Mouse (Mus musculus) urinary bladder, postnatal 14 days (tissue): ENCODE results near the gene Atf2.

Source experiments
- DNase-seq: peaks from one replicate; pipeline ENCODE4 v3.0.0; 2021; ENCODE audit warnings: low spot score

The Atf2 gene

DNA sequence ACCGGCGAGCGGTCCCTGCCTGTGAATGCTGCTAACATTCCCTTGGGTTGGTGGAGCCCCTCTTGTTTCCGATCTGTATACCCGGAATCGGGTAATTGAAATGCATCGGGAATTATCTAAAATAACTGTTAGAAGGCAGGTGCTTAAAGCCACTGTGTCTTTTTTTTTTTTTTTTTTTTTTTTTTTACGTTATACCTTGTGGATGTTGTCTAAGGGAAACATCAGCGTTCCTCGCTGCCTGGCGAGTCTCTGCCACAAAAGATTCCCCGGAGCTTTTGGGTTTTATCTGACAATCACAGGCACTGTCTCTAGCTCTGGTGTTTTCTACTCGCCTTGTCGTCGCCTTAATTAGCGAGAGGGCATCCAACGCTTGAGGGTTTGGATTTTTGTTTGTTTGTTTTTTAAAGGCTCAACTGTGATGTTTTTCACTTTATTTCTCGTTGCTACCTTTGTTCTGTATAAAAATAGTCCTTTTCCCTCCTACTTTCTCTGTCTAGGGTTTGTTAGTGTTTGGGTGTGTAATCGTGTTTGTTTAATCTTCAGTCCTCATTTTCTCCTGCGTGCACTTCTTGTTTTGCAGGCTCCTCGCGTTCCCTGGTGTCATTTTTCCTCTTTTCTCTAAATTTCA, 116.6 kb downstream of the Atf2 start:
- DNase-seq: no peak

DNA sequence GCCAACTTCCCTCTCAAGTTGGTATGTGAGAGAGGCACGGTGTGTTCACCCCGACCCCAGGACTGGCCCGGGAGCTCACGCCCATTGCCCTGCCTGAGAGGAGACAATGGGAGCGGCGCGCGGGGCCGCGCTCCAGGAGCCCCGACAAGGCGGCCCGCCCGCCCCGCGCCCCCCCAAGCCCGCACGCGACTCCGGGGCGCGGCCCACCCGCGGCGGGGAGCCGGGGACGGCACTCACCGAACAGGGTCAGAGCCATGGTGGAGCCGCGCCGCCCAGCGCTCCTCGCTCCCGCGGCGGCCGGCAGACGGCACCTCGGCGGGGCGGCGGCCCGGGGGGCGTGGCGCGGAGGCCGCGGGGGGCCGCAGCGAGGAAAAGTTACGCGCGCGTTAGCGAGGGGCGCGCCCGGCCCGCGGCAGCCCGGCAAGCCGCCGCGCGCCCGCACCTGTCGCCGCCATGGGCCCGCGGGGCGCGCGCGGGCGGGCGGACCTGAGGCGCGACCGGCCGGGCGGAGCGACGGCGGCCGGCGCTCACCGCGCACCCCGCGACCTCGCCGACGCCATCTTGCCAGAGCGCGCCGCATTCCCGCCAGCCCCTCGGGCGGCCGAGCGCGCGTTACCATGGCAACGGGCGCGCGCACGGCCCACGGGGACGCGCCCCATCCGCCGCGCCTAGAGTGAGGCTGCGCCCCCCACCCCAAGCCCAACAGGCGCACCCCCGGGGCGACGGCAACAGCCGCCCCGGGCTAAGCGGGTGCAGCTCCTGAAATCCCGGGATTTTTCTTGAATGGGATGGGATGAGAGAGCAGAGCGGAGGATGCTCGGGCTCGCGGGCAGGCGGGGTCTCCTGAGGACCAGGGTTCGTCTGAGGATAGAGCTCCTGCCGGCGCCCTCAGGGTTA, 117.4 kb downstream of the Atf2 start, which contains the start of gene Chn1:
Gene Chn1 (minus strand): TSS at position 561 of the 897 bp plus-strand sequence.
- peak; percentile 41 for DNase-seq

DNA sequence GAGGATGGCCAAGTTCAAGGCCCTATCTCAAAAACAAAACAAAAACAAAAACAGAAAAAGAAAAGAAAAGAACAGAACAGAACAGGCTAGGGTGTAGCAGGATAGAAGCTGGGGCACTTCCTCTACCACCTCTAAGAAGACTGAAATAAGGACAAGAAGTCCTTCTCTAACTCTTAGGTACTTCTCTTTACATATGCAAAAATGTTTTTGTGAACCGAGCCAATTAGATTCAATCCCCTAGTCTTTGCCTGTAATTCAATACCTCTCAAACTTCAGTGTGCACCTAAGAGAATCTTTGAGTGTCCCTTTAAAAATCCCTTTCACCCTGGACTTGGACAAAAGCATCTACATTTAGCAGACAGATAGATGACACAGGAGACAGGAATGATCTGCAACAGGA, 119.5 kb downstream of the Atf2 start:
- DNase-seq: no peak

DNA sequence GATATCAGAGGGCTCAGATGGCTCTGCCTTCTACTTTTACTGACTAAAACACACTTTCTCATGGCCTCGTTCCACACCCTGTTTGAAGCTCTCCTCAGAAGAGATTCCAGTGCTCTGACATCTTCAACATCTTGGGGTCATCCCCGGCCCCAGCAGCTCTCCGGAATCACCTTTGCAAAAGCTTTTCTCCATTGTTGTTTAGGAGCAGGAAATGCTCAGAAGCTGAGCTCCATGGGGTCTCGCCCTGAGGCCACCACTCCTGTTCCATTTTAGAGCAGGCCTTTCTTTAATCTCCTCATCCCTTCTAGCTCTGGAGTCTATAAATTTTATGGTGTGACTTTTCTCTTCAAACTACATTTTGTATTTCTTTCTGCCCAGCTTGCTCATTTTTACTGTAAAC, 123.8 kb downstream of the Atf2 start:
- no peak for DNase-seq
